Mouse (Mus musculus) right cerebral cortex, postnatal 4 days (tissue): ENCODE results near the gene Lingo1.

Experiments
- DNase-seq: peaks from one replicate; pipeline ENCODE4 v3.0.0-alpha.2; 2022

The Lingo1 gene

GRCm38 (mm10) chr9:56592639-56593038, 203.6 kb downstream of the Lingo1 start:
- no peak for DNase-seq

DNA sequence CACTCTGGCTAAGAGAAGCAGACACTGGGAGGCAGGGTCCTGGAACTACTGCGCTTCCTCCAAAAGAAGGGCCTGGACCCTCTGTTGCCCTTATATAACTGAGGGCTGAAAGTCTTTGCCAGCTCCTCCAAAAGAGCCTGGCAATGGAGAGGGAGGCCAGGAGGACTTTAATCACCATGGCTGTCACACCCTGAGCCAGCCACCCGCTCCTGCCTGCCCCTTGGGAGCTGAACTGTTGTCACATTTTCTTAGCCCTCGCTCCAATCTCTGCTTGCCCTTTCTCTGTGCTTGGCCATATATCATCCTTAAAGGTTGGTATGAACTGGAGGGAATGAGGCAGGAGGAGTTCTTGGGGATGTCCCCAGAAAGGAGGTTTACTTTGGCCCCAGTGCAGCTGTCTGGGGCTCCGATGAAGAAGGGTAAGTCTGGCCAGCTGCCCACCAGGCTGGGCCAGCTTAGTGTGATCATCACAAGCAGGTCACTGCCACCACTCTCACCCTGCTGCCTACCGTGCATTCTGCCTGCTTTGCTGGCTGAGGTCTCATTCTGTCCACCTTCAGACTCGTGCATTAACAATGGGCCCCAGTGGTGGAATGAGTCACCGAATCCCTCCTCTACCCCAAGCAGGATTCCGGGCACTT, 204.9 kb downstream of the Lingo1 start:
- DNase-seq: no peak

DNA sequence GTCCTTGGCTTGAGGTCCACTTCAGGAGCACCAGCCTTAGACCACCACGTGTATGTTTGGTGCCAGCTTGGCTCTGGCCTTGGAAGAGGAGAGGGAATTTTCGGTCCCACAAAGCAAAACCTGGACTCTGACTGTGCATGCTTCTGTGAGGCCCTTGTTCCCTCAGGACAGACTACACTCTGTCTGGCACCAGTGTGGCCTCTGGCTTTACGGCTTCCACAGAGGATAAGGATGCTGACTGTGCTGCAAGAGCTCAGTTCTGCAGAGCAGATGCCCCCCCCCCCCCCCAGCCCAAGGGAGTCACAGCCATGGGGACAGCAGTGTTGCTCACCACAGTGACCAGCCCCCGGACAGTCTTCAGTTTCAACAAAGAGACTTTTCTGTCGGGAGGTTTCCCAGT, 206.5 kb downstream of the Lingo1 start:
- no peak for DNase-seq

DNA sequence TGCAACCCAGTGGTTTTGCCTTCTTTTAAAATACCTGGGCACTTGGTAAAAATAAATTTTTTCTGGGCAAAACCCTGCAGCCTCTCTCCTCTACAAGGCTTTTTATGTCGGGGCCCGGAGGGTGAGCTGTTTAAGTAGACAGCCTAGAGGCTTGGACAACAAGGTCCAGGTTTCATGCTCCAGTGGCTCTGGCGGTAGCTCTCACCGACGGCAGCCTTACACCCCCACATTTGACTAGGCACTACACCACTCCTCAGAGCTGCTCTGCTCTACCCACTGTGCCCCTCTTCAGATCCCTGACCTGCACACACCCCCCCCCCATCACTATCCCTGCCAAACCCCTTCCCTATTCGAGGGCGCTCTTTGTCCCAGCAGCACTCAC, 212.2 kb downstream of the Lingo1 start:
- DNase-seq: no peak

DNA sequence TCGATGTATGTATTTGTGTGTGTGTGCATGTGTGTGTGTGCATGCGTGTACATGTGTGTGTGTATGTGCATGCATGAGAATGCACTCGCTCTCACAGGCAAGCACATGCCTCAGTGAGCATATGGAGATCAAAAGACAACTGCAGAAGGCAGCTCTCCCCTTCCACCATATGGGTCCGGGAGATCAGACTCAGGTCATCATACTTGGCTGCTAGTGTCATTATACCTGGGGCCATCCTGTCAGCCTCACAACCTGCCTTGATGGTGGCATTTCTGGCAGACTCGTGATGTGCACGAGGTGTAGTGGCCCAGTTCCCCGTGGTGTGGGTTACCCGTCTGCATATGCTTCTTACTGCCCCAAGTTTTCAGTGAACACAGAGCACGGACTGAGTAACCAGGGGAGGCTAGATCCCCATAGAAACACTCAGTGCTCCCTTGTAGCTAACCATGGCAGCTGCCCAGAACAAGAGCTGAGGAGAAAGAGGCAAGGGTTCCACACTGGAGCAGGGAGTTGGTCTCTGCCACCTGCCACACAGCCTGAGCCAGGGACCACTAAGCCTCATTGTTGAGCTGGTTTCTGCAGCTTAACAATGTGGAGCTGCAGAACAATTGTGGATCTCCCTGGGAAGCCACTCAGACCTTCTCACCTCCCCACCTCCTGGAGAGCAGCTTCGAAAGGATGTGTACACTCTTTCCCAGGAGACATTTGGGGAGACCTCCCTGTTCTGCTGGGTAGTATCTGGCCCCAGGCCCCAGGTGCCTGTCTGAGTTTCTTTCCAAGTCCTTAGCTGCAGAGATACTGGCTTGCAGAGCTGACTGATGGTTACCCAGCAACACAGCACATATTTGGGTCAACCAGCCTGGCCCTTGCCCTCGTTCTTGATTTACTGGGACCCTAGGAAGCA, 212.9 kb downstream of the Lingo1 start:
- no peak for DNase-seq

DNA sequence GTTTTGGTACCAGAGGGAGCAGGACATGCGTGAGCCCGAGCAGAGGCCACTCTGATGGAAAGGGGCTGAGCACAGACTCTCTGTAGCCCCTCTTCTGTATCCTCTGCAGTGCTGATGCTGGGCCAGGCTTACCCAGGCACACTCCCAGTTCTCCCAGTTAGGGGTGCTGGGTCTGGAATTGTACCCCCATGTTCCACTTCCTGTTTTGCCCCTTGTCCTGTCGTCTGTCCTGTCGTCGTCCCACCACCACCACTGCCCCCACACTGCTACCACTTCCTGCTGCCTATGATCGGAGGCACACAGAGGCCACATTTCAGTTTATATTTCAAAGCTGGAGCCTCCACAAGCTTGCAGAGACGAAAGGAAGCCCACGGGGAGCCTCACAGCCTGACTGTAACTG, 213.6 kb downstream of the Lingo1 start:
- no peak for DNase-seq

DNA sequence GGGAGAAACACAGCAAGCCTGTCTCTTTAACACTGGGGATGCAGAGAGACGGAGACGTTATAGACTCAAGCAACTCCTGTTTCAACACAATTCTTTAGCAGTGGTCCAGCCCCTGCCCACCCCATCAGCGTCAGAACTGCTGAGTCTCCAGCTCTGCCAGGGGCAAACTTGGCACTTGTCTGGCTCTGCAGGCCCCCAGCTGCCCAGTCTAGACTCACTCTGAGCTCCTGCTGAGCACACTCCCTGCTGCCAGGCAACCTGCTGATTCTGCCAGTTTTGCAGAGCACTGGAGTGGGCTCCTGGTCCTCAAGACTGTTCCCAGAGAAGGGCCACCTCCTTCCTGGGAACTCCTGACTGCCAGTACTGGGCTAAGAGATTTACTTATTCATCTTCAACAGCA, 214.6 kb downstream of the Lingo1 start:
- peak; percentile 36 for DNase-seq

DNA sequence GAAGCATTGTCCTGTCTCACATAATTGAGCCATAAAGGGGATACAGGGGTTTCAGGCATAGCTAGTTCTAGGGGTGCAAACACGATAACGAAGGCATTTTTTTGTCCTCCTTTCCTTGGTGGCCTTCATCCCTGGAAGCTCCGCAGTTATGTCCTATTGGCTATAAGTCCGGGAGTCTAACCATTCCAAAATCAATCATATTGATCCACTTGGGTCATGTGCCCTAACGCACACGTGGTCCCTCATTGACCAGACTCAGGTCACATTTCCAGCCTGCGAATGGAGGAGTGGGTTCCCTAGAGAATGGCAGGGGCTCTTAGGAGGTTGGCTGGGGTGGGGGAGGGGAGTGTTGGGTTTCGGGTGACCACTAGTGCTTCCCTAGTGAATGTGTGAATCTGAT, 215.3 kb downstream of the Lingo1 start:
- DNase-seq: no peak

DNA sequence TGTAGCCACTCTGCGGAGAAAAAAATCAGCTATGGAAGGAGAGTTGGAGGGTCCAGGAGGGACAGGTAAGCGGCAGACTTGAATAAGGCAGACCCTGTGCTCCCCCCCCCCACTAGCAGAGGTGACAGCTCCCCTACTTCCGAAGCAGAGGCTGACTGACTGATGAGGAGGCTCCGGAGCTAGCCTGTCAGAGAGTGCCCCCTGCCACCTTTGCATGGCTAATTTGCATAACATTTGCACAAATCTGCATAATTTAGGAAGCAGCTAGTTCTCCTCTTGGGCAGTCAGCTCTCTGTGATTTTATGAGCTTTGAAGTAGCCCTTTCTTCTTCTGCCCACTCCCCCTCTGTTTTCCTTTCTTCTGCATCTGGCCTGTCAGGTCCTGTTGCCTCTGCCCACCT, 216.2 kb downstream of the Lingo1 start:
- DNase-seq: no peak

DNA sequence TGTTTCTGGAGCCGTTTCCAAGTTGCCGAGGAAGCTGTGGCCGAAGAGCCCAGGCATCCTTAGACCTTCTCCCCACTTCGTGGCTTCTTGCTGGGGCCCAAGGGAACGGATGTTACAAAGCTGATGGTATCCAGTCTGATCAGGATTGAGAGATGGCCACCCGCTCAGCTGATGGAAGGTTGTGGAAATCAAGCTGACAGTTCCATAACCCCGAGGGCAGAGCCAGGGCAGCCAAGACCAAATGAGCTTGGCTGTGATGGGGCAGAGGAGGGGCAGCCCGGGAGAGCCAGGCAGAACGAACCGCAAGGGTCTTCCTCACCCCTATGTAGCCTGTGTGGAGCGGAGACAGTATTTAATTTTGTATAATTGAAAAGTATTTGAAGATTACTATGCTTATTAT, 218.9 kb downstream of the Lingo1 start:
- DNase-seq: no peak

DNA sequence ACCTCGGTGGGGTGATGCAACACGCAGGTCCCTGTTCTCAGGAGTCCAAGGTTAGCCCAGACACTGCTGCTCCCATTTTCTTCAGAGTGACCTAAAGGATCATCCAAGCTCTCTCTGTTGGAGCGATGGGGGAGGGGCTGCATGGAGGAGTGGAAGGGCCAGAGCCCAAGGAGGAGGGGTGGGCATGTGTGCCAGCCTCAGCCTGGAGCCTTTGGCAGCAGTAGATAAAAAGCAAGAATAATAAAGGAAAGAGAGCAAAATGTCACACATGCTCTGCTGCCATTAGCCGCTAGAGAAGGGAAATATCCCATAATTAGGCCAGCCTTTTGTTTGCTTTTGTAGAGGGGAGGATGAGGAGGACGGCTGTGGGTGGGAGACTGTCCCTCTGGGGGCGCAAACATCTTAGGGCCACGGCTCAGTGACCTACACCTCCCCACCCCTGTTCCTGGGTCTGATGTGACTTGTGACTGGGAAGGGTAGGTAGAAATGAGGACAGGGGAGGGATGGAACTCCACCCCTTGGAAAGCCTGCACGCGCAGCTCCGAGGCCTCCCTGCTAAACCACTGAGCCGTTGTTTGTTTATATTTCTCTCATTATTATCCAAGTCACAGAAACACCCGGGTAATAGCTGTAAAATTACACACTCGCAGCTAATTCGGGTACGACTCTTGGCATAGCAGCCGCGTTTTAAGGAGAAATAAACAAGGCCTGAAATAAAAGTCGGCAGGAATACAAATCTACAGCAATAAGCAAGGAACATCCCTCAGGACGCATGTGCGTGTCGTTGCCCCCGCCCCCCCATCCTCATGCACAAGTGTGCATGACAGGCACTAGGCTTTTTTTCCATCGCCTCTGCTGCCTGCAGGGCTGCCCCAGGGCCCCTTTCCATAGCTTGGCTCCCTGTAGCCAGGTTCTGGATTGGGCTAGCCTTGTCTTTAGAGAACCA, 223.5 kb downstream of the Lingo1 start:
- DNase-seq: peak; percentile 47
